ENCODE assay signal across 17 mouse cellular contexts in genomic region chr6:37004914-37005313, GRCm38 (mm10).
"Had no signal": no experiment of that assay in that cellular context is flagged by ENCODE, and none has a peak within 500 bp of the region (broad histone marks: within the 10 kb centered on the region; RNA-seq: fewer than 3 reads in every experiment).

No protein-coding gene starts in this region.

- H3K9ac ChIP-seq: lung, embryonic 15.5 days; midbrain, embryonic 13.5 days; midbrain, embryonic 15.5 days; neural tube, embryonic 12.5 days; stomach, embryonic 15.5 days had no signal

- H3K27me3 ChIP-seq: lung, embryonic 15.5 days; megakaryocyte, embryonic 14.5 days; midbrain, embryonic 13.5 days; midbrain, embryonic 15.5 days; neural tube, embryonic 12.5 days; stomach, embryonic 15.5 days had no signal

- H3K27ac ChIP-seq: lung, embryonic 15.5 days; macrophage; midbrain, embryonic 13.5 days; midbrain, embryonic 15.5 days; neural tube, embryonic 12.5 days; stomach, embryonic 15.5 days; stomach, postnatal 0 days had no signal

- H3K4me3 ChIP-seq: lung, embryonic 15.5 days; megakaryocyte, embryonic 14.5 days; midbrain, embryonic 13.5 days; midbrain, embryonic 15.5 days; neural tube, embryonic 12.5 days; stomach, embryonic 15.5 days had no signal

- ATAC-seq: lung, postnatal 0 days; midbrain, embryonic 13.5 days; midbrain, embryonic 15.5 days had no signal

- H3K9me3 ChIP-seq: lung, embryonic 15.5 days; megakaryocyte, embryonic 14.5 days; midbrain, embryonic 13.5 days; midbrain, embryonic 15.5 days; neural tube, embryonic 12.5 days; stomach, embryonic 15.5 days had no signal

- H3K36me3 ChIP-seq: lung, embryonic 15.5 days; neural tube, embryonic 12.5 days; stomach, embryonic 15.5 days had no signal

- H3K4me2 ChIP-seq: lung, embryonic 15.5 days; midbrain, embryonic 11.5 days; midbrain, embryonic 13.5 days; midbrain, embryonic 15.5 days; neural tube, embryonic 12.5 days; stomach, embryonic 15.5 days had no signal

- DNase-seq: lung, adult 2 months; lung, postnatal 14 days; lung, postnatal 36 days; right cerebral cortex, postnatal 14 days; thymus, adult 2 months; thymus, postnatal 25 days; thymus, postnatal 4 days had no signal

- H3K4me1 ChIP-seq: lung, embryonic 15.5 days; megakaryocyte, embryonic 14.5 days; midbrain, embryonic 13.5 days; midbrain, embryonic 15.5 days; neural tube, embryonic 12.5 days; stomach, embryonic 15.5 days had no signal
